Mouse (Mus musculus): Measurements from ENCODE around the gene Rims4. TPM values are rescaled to one million over a fixed set of nuclear protein-coding genes. Genes with fewer than 3 reads are reported as not detected.

The Rims4 gene
- polyA plus RNA-seq, 1 experiment, result 0.30 TPM

GRCm38 (mm10) chr2:163891271-163891670 lies 27.2 kb downstream of the Rims4 start:
- WGBS, result 86% methylated on average over 11 of the region's 11 CpGs
- no peak for TF ChIP-seq CTCF (IDR thresholded peaks at IDR 0.05; ENCODE audit: control insufficient read depth, insufficient read depth, low read length)
- TF ChIP-seq POLR2A (IDR thresholded peaks at IDR 0.05; ENCODE audit: borderline replicate concordance, control insufficient read depth, low read depth, low read length), result no peak

GRCm38 (mm10) chr2:163890586-163890985 lies 27.9 kb downstream of the Rims4 start:
- TF ChIP-seq POLR2A (IDR thresholded peaks at IDR 0.05; ENCODE audit: borderline replicate concordance, control insufficient read depth, low read depth, low read length), result no peak
- TF ChIP-seq CTCF (IDR thresholded peaks at IDR 0.05; ENCODE audit: control insufficient read depth, insufficient read depth, low read length), result no peak
- Histone ChIP-seq H3K27ac (ENCODE audit: control insufficient read depth, insufficient read depth, low read depth, low read length, poor library complexity) (no peak overlapping the region), H3K4me3 (replicated peaks; ENCODE audit: control insufficient read depth, low read depth, low read length) (no peak overlapping the region), H3K4me1 (ENCODE audit: control insufficient read depth, insufficient read depth, low read length) (no peaks in the 10 kb centered on the region)
- 72% methylated on average over 11 of the region's 11 CpGs for WGBS

More at GRCm38 (mm10) chr2:163891271-163891670, 27.2 kb downstream of the Rims4 start:
- no peaks in the 10 kb centered on the region for H3K4me1 ChIP-seq (ENCODE audit: control insufficient read depth, insufficient read depth, low read length)
- no peak overlapping the region for H3K27ac ChIP-seq (ENCODE audit: control insufficient read depth, insufficient read depth, low read depth, low read length, poor library complexity)
- H3K4me3 ChIP-seq (replicated peaks; ENCODE audit: control insufficient read depth, low read depth, low read length), result no peak overlapping the region

DNA sequence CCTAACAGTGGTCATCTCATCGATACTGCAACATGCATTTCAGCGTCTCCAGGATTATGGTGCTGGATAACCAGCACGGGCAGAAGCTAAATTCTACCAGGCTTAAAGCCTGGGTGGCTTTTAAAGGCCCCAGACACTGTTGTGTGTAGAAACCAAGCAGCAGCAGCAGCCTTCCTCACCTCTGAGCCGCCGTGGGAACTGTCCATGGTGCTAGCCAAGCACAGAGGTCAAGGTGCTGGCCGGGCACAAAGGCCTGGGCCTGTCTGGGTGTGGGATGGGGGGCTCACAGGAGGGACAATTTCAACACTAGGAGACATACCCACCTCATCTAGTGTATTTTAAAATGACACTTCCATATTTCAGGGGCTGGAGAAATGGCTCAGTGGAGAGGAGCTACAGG lies 29.1 kb downstream of the Rims4 start:
- no peaks in the 10 kb centered on the region for H3K4me1 ChIP-seq (ENCODE audit: control insufficient read depth, insufficient read depth, low read length)
- no peak overlapping the region for H3K4me3 ChIP-seq (replicated peaks; ENCODE audit: control insufficient read depth, low read depth, low read length)
- 33% methylated on average over 6 of the region's 6 CpGs for WGBS
- no peak overlapping the region for H3K27ac ChIP-seq (ENCODE audit: control insufficient read depth, insufficient read depth, low read depth, low read length, poor library complexity)
- TF ChIP-seq CTCF (IDR thresholded peaks at IDR 0.05; ENCODE audit: control insufficient read depth, insufficient read depth, low read length) (no peak), POLR2A (IDR thresholded peaks at IDR 0.05; ENCODE audit: borderline replicate concordance, control insufficient read depth, low read depth, low read length) (no peak)

DNA sequence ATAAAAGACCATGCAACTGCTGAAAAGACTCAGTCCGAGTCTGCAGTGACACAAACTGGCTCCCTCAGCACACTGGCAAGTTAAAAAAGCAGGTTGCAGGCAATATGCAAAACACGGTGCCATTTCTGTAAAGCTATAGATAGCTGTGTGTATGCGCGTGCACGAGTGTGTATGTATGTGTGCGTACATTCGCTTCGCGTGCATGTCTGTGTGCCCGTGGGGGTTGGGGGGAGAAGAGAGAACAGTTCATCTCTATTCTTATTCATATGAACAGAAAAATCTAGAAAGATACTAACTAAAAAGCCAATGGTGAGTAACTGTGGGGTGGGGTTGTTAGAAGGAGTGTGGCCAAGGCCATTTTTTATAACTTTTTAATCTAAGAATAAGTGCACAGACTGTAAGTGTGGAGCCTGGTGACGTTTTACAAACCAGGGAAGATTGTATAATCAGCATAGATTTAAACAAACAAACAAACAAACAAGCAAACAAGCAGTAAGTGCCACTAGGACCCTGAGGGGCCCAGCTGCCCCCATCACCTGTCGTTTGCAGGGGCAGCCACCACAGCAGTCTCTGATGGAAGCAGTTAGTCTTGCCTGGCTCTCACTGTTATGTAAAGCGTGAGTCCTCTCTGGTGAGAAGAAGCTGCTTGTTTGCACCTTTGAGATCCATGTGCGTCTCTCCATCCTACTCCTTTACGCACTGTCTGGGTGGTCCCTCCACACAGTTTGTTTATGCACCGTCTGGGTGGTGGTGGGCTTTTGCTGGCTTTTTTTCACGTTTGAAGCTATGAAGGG lies 35.4 kb downstream of the Rims4 start:
- no peak for TF ChIP-seq POLR2A (IDR thresholded peaks at IDR 0.05; ENCODE audit: borderline replicate concordance, control insufficient read depth, low read depth, low read length)
- TF ChIP-seq CTCF (IDR thresholded peaks at IDR 0.05; ENCODE audit: control insufficient read depth, insufficient read depth, low read length), result no peak
- H3K27ac ChIP-seq (ENCODE audit: control insufficient read depth, insufficient read depth, low read depth, low read length, poor library complexity), result no peak overlapping the region
- H3K4me3 ChIP-seq (replicated peaks; ENCODE audit: control insufficient read depth, low read depth, low read length), result no peak overlapping the region
- WGBS, result 67% methylated on average over 17 of the region's 17 CpGs
- H3K4me1 ChIP-seq (ENCODE audit: control insufficient read depth, insufficient read depth, low read length), result no peaks in the 10 kb centered on the region

GRCm38 (mm10) chr2:163880891-163881290 lies 37.6 kb downstream of the Rims4 start:
- WGBS, result 68% methylated on average over 6 of the region's 6 CpGs
- Histone ChIP-seq H3K4me1 (ENCODE audit: control insufficient read depth, insufficient read depth, low read length) (no peaks in the 10 kb centered on the region), H3K27ac (ENCODE audit: control insufficient read depth, insufficient read depth, low read depth, low read length, poor library complexity) (no peak overlapping the region), H3K4me3 (replicated peaks; ENCODE audit: control insufficient read depth, low read depth, low read length) (no peak overlapping the region)
- TF ChIP-seq CTCF (IDR thresholded peaks at IDR 0.05; ENCODE audit: control insufficient read depth, insufficient read depth, low read length) (no peak), POLR2A (IDR thresholded peaks at IDR 0.05; ENCODE audit: borderline replicate concordance, control insufficient read depth, low read depth, low read length) (no peak)

GRCm38 (mm10) chr2:163876830-163877498 lies 41.5 kb downstream of the Rims4 start:
- H3K4me1 ChIP-seq (ENCODE audit: control insufficient read depth, insufficient read depth, low read length), result no peaks in the 10 kb centered on the region
- WGBS, result 53% methylated on average over 14 of the region's 14 CpGs
- TF ChIP-seq POLR2A (IDR thresholded peaks at IDR 0.05; ENCODE audit: borderline replicate concordance, control insufficient read depth, low read depth, low read length) (no peak), CTCF (IDR thresholded peaks at IDR 0.05; ENCODE audit: control insufficient read depth, insufficient read depth, low read length) (no peak)
- H3K4me3 ChIP-seq (replicated peaks; ENCODE audit: control insufficient read depth, low read depth, low read length), result no peak overlapping the region
- H3K27ac ChIP-seq (ENCODE audit: control insufficient read depth, insufficient read depth, low read depth, low read length, poor library complexity), result no peak overlapping the region

GRCm38 (mm10) chr2:163875484-163875883 lies 43.0 kb downstream of the Rims4 start:
- Histone ChIP-seq H3K27ac (ENCODE audit: control insufficient read depth, insufficient read depth, low read depth, low read length, poor library complexity) (no peak overlapping the region), H3K4me3 (replicated peaks; ENCODE audit: control insufficient read depth, low read depth, low read length) (no peak overlapping the region), H3K4me1 (ENCODE audit: control insufficient read depth, insufficient read depth, low read length) (no peaks in the 10 kb centered on the region)
- TF ChIP-seq CTCF (IDR thresholded peaks at IDR 0.05; ENCODE audit: control insufficient read depth, insufficient read depth, low read length) (no peak), POLR2A (IDR thresholded peaks at IDR 0.05; ENCODE audit: borderline replicate concordance, control insufficient read depth, low read depth, low read length) (no peak)
- WGBS, result 73% methylated on average over 7 of the region's 7 CpGs

DNA sequence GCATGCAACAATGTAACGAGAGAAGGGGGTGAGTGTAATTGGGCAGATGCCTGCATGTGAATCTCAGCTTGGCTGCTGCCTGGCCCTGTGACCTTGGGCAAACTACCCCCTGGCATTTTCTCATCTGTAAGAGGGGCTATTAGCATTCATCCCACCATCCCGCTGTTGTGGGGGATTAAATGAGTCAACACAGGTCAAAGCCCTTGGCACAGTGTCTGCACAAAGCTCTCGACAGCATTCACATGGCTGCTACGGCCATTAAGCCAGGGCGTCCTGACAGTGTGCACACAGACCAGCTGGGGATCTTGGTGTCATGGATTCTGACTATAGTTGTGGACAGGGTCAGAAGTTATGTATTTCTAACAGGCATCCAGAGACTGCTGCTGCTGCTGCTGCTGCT lies 43.6 kb downstream of the Rims4 start:
- no peak for TF ChIP-seq POLR2A (IDR thresholded peaks at IDR 0.05; ENCODE audit: borderline replicate concordance, control insufficient read depth, low read depth, low read length)
- 70% methylated on average over 5 of the region's 5 CpGs for WGBS
- Histone ChIP-seq H3K27ac (ENCODE audit: control insufficient read depth, insufficient read depth, low read depth, low read length, poor library complexity) (no peak overlapping the region), H3K4me3 (replicated peaks; ENCODE audit: control insufficient read depth, low read depth, low read length) (no peak overlapping the region), H3K4me1 (ENCODE audit: control insufficient read depth, insufficient read depth, low read length) (no peaks in the 10 kb centered on the region)
